Mouse (Mus musculus): ENCODE measurements around the gene Tns4. TPM values are rescaled to one million over a fixed set of nuclear protein-coding genes. Genes with fewer than 3 reads are reported as not detected.

The Tns4 gene
- polyA plus RNA-seq, 1 experiment from 2014 or later: 2.5 TPM

GRCm38 (mm10) chr11:99065979-99066378, 23.1 kb downstream of the Tns4 start:
- H3K4me3 ChIP-seq (ENCODE audit: low read depth, low read length): no peak overlapping the region
- no peaks in the 10 kb centered on the region for H3K36me3 ChIP-seq (ENCODE audit: control insufficient read depth, insufficient read depth, low read length)
- H3K4me2 ChIP-seq (replicated peaks; ENCODE audit: low read depth, low read length): no peak overlapping the region
- no peaks in the 10 kb centered on the region for H3K9me3 ChIP-seq (ENCODE audit: control insufficient read depth, low read depth, low read length)
- H3K4me1 ChIP-seq (ENCODE audit: control insufficient read depth, insufficient read depth, low read length): peaks cover 6% of the 10 kb centered on the region; the same call in 1 of the 2 replicates
- peak; percentile 44 for ATAC-seq (ENCODE audit: insufficient number of reproducible peaks, insufficient read depth, low FRiP score, low read depth)
- WGBS: 13% methylated on average over 2 of the region's 2 CpGs
- no peaks in the 10 kb centered on the region for H3K27me3 ChIP-seq (ENCODE audit: control insufficient read depth, insufficient read depth, low read length)
- no peak overlapping the region for H3K9ac ChIP-seq (replicated peaks; ENCODE audit: low read depth, low read length)
- peak overlapping the region; percentile 61 for H3K27ac ChIP-seq (ENCODE audit: low read length)

- no peak overlapping the region for H3K4me2 ChIP-seq (replicated peaks; ENCODE audit: low read depth, low read length)
- WGBS: 60% methylated on average over 3 of the region's 3 CpGs
- no peaks in the 10 kb centered on the region for H3K9me3 ChIP-seq (ENCODE audit: control insufficient read depth, low read depth, low read length)
- H3K27me3 ChIP-seq (ENCODE audit: control insufficient read depth, insufficient read depth, low read length): no peaks in the 10 kb centered on the region
- H3K27ac ChIP-seq (ENCODE audit: low read length): peak overlapping the region; percentile 61; the same call in 1 of the 2 replicates
- no peak overlapping the region for H3K4me3 ChIP-seq (ENCODE audit: low read depth, low read length)
- no peaks in the 10 kb centered on the region for H3K36me3 ChIP-seq (ENCODE audit: control insufficient read depth, insufficient read depth, low read length)
- peaks cover 6% of the 10 kb centered on the region; the same call in 1 of the 2 replicates for H3K4me1 ChIP-seq (ENCODE audit: control insufficient read depth, insufficient read depth, low read length)
- ATAC-seq (ENCODE audit: insufficient number of reproducible peaks, insufficient read depth, low FRiP score, low read depth): no peak
- no peak overlapping the region for H3K9ac ChIP-seq (replicated peaks; ENCODE audit: low read depth, low read length)
Measured at GRCm38 (mm10) chr11:99065353-99065752, 23.8 kb downstream of the Tns4 start.

GRCm38 (mm10) chr11:99063406-99064131, 25.5 kb downstream of the Tns4 start:
- Histone ChIP-seq H3K9ac (replicated peaks; ENCODE audit: low read depth, low read length) (no peak overlapping the region), H3K9me3 (ENCODE audit: control insufficient read depth, low read depth, low read length) (no peaks in the 10 kb centered on the region), H3K4me1 (ENCODE audit: control insufficient read depth, insufficient read depth, low read length) (peaks cover 9% of the 10 kb centered on the region; the same call in 1 of the 2 replicates), H3K36me3 (ENCODE audit: control insufficient read depth, insufficient read depth, low read length) (no peaks in the 10 kb centered on the region), H3K27me3 (ENCODE audit: control insufficient read depth, insufficient read depth, low read length) (no peaks in the 10 kb centered on the region), H3K4me3 (ENCODE audit: low read depth, low read length) (no peak overlapping the region), H3K4me2 (replicated peaks; ENCODE audit: low read depth, low read length) (no peak overlapping the region), H3K27ac (ENCODE audit: low read length) (no peak overlapping the region)
- no peak for ATAC-seq (ENCODE audit: insufficient number of reproducible peaks, insufficient read depth, low FRiP score, low read depth)
- 39% methylated on average over 8 of the region's 8 CpGs for WGBS

DNA sequence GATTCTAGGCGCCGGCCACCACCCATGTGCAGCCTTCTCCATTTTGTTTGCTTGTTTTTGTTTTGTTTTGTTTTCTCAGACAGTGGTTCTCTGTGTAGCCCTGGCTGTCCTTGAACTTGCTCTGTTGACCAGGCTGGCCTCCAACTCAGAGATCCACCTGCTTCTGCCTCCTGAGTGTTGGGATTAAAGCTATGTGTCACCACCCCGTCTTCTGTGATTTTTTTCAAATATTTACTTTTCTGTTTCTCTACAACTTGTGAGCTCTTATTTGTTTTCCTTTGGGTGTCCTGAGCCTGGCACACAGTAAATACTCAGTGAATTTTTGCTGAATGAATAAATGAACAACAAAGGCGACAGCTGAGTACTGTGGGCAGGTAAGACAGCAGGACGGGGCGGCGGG, 26.4 kb downstream of the Tns4 start:
- Histone ChIP-seq H3K9ac (replicated peaks; ENCODE audit: low read depth, low read length) (no peak overlapping the region), H3K36me3 (ENCODE audit: control insufficient read depth, insufficient read depth, low read length) (no peaks in the 10 kb centered on the region), H3K4me3 (ENCODE audit: low read depth, low read length) (no peak overlapping the region), H3K9me3 (ENCODE audit: control insufficient read depth, low read depth, low read length) (no peaks in the 10 kb centered on the region), H3K4me1 (ENCODE audit: control insufficient read depth, insufficient read depth, low read length) (peaks cover 9% of the 10 kb centered on the region; the same call in 1 of the 2 replicates), H3K27me3 (ENCODE audit: control insufficient read depth, insufficient read depth, low read length) (no peaks in the 10 kb centered on the region), H3K4me2 (replicated peaks; ENCODE audit: low read depth, low read length) (no peak overlapping the region), H3K27ac (ENCODE audit: low read length) (no peak overlapping the region)
- ATAC-seq (ENCODE audit: insufficient number of reproducible peaks, insufficient read depth, low FRiP score, low read depth): no peak
- WGBS: 78% methylated on average over 7 of the region's 7 CpGs

GRCm38 (mm10) chr11:99060435-99060834, 28.7 kb downstream of the Tns4 start:
- Histone ChIP-seq H3K27ac (ENCODE audit: low read length) (peak overlapping the region; percentile 16; the same call in 1 of the 2 replicates), H3K27me3 (ENCODE audit: control insufficient read depth, insufficient read depth, low read length) (no peaks in the 10 kb centered on the region), H3K4me2 (replicated peaks; ENCODE audit: low read depth, low read length) (no peak overlapping the region), H3K4me3 (ENCODE audit: low read depth, low read length) (no peak overlapping the region), H3K9ac (replicated peaks; ENCODE audit: low read depth, low read length) (no peak overlapping the region), H3K4me1 (ENCODE audit: control insufficient read depth, insufficient read depth, low read length) (peaks cover 7% of the 10 kb centered on the region), H3K9me3 (ENCODE audit: control insufficient read depth, low read depth, low read length) (no peaks in the 10 kb centered on the region), H3K36me3 (ENCODE audit: control insufficient read depth, insufficient read depth, low read length) (no peaks in the 10 kb centered on the region)
- WGBS: 66% methylated on average over 3 of the region's 3 CpGs
- ATAC-seq (ENCODE audit: insufficient number of reproducible peaks, insufficient read depth, low FRiP score, low read depth): no peak

DNA sequence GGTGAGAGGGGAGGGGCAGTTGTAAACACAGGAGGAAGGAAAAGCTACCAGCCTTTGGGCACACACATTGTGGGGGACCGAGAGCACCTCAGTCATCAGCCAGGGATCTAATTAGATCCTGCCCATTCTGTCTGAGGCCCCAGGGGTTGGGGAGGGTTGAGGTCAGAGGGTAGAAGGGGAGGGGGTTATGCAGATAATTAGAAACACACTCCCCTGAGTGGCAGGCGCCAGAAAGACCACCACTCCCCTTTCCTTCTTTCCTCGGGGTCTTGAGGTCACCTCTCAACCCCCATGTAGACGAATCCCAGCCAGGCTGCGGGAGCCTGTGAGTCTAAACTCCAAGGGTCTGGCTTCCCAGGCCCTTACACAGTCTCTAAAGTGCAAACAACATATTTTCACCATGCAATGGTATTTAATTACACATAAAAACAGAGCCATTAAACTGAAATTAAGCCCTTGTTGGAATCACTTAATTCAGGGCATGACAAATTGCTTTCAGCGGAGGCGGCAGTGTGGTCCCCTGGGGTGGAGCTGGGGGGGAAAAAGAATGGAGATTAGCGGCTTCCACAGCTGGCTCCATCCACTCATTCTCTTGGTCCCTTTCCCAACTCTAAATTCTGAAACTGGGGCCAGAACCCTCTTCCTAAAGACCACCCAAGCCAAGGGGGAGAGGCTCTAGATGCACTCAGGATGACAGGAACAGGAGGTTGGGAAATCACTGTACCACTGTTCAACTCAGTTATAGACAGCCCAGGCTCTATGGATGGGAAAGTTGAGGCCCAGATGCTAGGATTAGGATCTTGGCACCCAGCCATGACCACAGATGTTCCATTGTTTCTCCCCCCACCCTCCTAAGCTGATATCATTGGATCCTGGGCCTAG, 33.3 kb downstream of the Tns4 start:
- no peaks in the 10 kb centered on the region for H3K9me3 ChIP-seq (ENCODE audit: control insufficient read depth, low read depth, low read length)
- H3K4me1 ChIP-seq (ENCODE audit: control insufficient read depth, insufficient read depth, low read length): peaks cover 15% of the 10 kb centered on the region
- H3K36me3 ChIP-seq (ENCODE audit: control insufficient read depth, insufficient read depth, low read length): peaks cover 19% of the 10 kb centered on the region
- peak; percentile 68; the same call in 1 of the 2 replicates for ATAC-seq (ENCODE audit: insufficient number of reproducible peaks, insufficient read depth, low FRiP score, low read depth)
- H3K4me2 ChIP-seq (replicated peaks; ENCODE audit: low read depth, low read length): no peak overlapping the region
- H3K9ac ChIP-seq (replicated peaks; ENCODE audit: low read depth, low read length): no peak overlapping the region
- H3K27ac ChIP-seq (ENCODE audit: low read length): peak overlapping the region; percentile 55
- WGBS: 11% methylated on average over 8 of the region's 8 CpGs
- H3K4me3 ChIP-seq (ENCODE audit: low read depth, low read length): no peak overlapping the region
- no peaks in the 10 kb centered on the region for H3K27me3 ChIP-seq (ENCODE audit: control insufficient read depth, insufficient read depth, low read length)

- Histone ChIP-seq H3K9ac (replicated peaks; ENCODE audit: low read depth, low read length) (no peak overlapping the region), H3K9me3 (ENCODE audit: control insufficient read depth, low read depth, low read length) (no peaks in the 10 kb centered on the region), H3K27ac (ENCODE audit: low read length) (peak overlapping the region; percentile 55; the same call in 1 of the 2 replicates), H3K27me3 (ENCODE audit: control insufficient read depth, insufficient read depth, low read length) (no peaks in the 10 kb centered on the region), H3K4me1 (ENCODE audit: control insufficient read depth, insufficient read depth, low read length) (peaks cover 13% of the 10 kb centered on the region), H3K36me3 (ENCODE audit: control insufficient read depth, insufficient read depth, low read length) (peaks cover 23% of the 10 kb centered on the region), H3K4me2 (replicated peaks; ENCODE audit: low read depth, low read length) (no peak overlapping the region), H3K4me3 (ENCODE audit: low read depth, low read length) (no peak overlapping the region)
- 49% methylated on average over 4 of the region's 4 CpGs for WGBS
- no peak for ATAC-seq (ENCODE audit: insufficient number of reproducible peaks, insufficient read depth, low FRiP score, low read depth)
Measured at GRCm38 (mm10) chr11:99055143-99055542, 34.0 kb downstream of the Tns4 start.

DNA sequence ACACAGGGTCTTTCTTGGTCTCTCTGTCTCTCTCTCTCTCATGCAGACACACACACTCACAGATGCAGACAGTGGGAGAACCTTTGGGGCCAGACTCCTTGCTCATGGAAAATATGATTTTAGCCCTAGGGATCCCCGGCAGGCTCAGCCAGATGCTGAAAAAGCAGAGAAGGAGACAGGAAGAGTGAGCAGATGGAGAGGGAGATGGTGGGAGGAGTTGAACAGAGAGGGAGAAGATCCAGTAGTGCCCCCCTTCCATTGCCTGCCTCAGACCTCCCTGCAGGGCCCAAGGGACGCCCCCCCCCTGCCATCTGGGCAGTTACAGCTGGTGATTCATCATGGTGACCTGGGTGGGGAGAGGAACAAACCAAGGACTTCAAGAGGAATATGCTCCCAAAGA, 41.5 kb downstream of the Tns4 start:
- 55% methylated on average over 2 of the region's 2 CpGs for WGBS
- Histone ChIP-seq H3K4me2 (replicated peaks; ENCODE audit: low read depth, low read length) (peak overlapping the region; percentile 37), H3K36me3 (ENCODE audit: control insufficient read depth, insufficient read depth, low read length) (peaks cover 47% of the 10 kb centered on the region), H3K4me1 (ENCODE audit: control insufficient read depth, insufficient read depth, low read length) (peaks cover 45% of the 10 kb centered on the region), H3K27ac (ENCODE audit: low read length) (peak overlapping the region; percentile 82), H3K9ac (replicated peaks; ENCODE audit: low read depth, low read length) (no peak overlapping the region), H3K27me3 (ENCODE audit: control insufficient read depth, insufficient read depth, low read length) (no peaks in the 10 kb centered on the region), H3K9me3 (ENCODE audit: control insufficient read depth, low read depth, low read length) (no peaks in the 10 kb centered on the region), H3K4me3 (ENCODE audit: low read depth, low read length) (no peak overlapping the region)
- ATAC-seq (ENCODE audit: insufficient number of reproducible peaks, insufficient read depth, low FRiP score, low read depth): peak; percentile 43; the same call in 1 of the 2 replicates

All from stomach, embryonic 14.5 days (tissue).